Mouse (Mus musculus) CD8-positive naive resting alpha-beta T cell, adult 2 months (primary cell): ENCODE measurements around the gene Zfp768.
"Not testable (repeated sequence)": the region's sequence is repeated elsewhere in the genome, so short reads cannot be mapped to it uniquely, and the experiment has no call there.

Experiments used
- DNase-seq, 2 experiments: peaks; one replicate each; pipeline ENCODE4 v3.0.0; 2022; ENCODE audit warnings: low read depth in 2 of 2, low spot score in 2 of 2

The Zfp768 gene

DNA sequence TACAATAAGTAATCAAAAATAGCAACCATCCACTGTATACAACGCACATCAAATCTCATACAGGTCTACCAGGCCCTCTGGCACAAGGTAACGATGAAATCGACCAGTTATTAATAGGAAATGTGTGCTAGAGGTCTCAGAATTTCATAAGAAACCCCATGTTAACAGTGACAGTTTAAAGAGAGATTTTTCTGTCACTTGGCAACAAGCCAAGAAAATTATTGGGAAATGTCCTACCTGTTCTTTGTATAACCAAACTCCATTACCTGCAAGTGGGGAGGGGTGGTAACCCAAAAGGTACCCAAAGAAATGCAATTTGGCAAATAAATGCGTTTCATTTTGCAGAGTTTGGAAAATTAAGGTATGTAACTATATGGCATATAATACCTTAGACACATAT lies 13.1 kb upstream of the Zfp768 start:
- no peak for DNase-seq

DNA sequence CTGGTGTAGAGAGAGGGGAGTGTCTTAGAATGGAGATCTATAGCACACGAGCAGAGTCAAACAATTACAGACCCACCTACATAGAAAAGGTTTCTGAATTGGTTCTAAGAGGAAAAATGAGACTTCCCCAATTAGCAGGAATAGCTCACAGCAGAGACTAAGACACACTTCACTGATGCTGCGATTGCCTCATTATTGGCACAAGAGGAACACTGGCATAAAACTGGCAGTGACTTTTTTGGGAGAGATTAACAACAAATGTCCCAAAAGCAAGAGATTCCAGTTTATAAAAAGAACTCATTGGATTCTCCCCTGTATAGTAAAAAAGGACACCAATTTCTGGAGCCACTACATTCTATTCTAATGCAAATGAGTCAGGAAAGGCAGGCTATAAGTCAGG lies 12.5 kb upstream of the Zfp768 start:
- no peak for DNase-seq

DNA sequence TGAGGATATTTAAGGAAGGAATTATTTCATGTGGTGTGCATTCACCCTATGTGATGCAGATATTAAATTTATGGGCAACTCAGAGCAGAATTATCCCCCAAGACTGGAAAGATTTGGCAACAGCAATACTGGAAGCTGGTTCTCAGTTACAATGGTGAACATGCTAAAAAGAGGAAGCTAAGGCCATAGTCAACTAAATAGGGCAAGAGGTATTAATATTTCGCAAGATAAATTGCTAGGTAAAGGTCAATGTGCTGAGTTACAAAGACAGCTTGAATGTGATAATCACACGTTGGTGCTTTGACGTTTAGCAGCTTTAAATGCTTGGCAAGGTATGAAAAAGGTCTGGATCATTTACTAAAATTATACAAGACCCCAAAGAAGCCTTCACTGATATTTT lies 10.4 kb upstream of the Zfp768 start:
- DNase-seq, result no peak

DNA sequence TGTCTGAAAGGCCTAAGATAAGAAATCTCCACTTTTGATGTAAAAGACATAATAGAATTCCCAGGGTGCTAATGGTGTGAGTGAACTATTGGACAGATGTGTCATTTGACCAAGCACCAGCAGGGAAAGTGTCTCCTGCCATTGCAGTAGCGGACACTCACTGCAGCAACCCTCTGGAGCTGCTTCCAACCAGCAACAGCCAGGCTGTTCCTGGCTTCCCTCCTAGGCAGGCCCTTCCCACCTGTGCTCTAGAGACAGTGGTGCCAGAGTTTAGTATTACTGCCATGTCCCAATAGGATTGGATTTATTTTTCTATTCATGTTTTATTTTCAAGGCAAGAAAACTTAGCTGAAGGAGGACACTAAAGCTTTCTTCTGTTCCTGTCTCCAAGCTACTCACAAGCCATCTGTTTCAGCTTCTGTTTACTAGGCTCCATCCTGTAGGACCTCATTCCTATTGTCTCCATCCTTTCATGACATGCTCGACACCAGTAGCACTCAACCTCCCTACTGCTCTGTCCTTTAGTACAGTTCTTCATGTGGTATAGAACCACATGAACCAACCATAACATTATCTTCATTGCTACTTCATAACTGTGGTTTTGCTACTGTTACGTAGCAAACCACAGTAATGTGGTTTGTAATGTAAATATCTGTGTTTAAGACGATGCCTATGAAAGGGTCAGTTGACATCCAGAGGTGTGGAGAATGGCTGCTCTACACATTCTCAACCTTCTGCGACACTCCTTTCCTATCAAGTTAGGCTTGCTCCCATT lies 6.0 kb upstream of the Zfp768 start:
- no peak for DNase-seq

DNA sequence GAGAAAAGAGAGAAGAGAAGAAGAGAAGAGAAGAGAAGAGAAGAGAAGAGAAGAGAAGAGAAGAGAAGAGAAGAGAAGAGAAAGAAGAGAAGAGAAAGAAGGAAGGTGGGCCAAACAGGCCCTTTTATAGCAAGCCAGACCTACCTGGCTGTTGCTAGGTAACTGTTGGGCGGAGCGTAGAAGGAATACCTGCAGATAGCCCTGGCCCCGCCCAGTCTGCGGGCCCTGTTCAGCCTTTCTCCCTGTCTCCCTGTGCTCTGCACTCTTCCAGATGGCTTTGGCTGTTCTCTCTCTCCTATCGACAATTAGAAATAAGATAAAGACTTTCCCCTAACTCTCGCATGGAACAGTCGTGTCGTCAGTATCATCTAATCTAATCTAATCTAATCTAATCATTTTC lies 1.3 kb upstream of the Zfp768 start:
- no peak for DNase-seq

DNA sequence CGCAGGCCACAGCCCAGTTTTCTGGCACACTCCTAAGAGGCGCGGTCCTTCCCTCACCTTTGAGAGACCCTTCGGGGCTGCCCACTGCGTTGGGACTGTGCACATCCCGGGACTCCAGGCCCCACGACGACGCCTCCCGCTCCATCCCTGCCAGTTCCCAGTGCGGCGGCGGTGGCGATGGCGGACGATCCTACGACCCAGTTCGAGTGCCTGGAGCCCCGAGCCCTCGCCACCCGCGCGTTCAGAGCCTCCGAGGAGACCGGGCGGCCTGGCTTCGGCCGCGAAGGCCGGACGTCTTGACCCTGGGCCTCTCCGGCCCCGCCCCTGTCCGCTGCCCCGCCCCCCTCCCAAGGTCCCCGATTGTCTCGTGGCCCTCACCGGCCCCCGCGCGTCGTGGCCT lies 297 bp downstream of the Zfp768 start:
- no peak for DNase-seq

DNA sequence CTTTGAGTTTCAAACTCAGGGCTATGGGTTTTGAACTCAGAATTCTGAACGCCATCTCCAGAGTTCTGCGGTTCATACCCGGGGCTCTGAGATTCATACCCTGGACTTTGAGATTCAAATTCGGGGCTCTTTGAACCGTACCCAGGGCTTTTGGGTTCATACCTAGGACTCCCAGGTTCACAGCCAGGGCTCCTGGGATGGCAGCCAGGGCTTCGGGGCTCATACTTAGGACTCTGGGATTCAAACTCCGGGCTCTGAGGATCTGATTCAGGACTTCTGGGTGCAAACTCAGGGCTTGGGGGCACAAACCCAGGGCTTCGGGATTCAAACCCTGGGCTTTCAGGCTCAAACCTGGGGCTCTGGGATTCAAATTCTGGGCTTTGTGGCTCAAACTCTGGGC lies 1.0 kb downstream of the Zfp768 start:
- DNase-seq, result no peak

DNA sequence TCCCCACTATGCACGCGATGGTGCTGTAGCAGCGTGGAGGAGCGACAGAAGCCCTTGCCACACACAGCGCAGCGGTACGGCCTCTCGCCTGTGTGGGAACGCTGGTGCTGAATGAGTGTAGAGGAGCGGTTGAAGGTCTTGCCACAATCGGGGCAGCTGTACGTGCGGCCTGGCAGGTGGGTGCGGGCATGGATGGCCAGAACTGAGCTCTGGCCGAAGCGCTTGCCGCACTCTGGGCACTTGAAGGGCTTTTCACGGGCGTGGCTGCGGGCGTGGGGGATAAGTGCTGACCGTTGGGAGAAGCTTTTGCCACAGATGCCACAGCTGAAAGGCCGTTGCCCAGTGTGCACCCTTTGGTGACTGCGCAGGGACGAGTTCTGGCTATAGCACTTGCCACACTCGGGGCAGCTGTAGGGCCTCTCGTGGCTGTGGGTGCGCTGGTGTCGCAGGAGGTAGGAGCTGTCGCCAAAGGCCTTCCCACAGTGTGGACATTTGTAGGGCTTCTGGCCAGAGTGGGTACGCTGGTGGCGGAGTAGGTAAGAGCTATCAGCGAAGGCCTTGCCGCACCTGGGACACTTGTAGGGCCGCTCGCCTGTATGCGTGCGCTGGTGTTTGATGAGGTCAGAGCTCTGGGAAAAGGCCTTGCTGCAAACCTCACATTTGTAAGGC lies 1.9 kb downstream of the Zfp768 start:
- DNase-seq, result no peak

DNA sequence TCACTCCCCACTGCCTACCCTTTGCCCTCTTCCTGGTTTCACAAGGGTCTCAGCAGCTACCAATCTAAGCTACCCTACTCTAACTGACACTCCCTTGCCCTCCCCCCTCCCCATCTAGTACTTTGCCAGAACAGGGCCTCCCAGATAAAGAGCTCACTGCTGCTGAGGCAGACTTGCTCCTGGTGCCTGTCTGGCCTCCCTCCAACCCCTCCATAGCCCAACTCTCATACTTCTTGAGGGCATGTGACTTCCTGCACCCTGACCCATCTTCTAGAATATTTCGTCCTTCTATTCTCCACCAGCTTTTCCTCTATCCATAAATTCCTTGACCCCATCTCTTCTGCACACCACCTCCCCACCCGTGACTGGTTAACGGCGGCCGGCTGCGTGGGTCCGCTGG lies 2.5 kb downstream of the Zfp768 start:
- DNase-seq, result no peak

DNA sequence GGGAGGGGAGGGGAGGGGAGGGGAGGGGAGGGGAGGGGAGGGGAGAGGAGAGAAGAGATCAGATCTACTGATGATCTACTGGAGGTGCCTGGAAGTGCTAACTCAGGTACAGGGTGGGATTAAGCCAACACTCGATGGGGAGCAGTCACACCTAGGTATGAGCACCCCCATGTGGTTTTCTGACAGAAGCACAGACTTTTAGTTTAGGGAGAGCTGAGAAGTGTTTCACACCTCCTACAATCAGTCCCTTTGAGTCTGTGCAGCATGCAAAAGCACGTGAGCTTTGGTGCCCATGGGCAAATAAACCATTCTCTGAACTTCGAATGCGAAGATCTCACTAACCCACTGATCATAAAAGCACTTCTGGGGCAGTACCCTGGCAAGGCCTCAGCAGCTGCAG lies 3.1 kb downstream of the Zfp768 start:
- peak in 1 of 2 experiments; percentile 38 for DNase-seq

DNA sequence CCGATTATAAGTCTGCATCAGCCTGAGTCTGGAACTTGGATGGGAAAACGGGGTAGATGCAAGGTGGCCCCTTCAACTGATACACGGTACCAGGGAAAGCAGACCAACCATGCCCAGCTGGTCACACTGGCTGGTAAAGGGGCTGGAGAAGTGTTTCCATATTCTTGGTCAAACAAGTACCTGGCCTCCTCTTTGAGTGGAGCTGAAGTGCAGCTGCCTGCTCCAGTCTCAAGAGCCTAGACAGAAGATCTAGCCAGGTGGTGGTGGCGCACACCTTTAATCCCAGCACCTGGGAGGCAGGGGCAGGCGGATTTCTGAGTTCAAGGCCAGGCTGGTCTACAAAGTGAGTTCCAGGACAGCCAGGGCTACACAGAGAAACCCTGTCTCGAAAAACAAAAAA lies 3.5 kb downstream of the Zfp768 start:
- DNase-seq, result not testable (repeated sequence)

DNA sequence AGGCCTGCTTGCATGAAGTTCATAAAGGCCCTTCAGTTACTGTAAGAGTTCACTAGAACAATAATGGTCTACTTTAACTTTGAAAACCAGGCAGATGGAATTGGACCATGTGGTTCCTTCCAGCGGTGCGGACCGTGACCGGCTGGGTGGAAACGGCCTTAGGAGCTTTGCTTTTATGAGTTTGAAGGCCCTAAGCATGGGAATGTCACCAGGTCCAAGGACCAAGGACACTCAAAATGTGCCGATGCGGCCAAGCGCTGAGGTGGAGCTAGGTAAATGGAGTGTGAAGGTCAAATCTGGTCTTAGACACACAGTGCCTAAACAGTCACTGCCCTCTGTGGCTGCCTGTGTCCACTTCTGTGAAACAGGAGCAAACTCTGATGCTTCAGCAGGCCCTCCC lies 4.0 kb downstream of the Zfp768 start:
- no peak for DNase-seq

DNA sequence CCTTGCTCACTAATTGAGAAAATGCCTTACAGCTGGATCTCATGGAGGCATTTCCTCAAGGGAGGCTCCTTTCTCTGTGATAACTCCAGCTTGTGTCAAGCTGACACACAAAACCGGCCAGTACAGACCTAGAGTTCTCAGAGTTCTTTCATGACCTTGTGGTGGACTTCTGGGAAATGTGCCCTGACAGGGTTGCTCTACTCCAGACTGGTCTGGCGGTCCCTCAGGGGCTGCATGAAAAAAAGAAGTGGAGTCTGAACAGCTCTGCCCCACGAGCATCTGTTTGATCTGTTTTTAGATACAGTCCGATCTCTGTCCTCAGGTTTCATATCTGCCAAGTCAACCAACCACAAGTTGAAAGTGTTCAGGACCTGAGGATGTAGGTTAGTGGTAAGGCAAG lies 7.8 kb downstream of the Zfp768 start:
- DNase-seq, result no peak

DNA sequence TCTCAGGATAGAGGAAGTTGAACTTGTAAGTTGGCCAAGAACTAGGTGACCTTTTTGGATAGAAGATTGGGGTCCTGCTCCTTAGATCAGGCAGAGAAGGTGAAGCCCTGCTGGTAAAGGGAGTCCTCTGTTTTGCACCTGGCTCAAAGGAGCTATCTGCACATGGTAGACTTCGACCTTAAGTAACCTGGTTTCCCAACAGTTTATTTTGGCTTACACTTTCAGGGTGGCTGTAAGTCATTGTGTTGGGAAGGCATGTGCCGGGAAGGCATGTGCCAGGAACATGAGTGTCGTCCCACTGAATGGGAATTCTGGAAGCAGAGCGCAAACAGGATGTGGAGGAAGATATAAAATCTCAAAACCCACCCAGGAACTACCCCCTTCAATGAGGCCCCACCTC lies 9.8 kb downstream of the Zfp768 start:
- no peak for DNase-seq

DNA sequence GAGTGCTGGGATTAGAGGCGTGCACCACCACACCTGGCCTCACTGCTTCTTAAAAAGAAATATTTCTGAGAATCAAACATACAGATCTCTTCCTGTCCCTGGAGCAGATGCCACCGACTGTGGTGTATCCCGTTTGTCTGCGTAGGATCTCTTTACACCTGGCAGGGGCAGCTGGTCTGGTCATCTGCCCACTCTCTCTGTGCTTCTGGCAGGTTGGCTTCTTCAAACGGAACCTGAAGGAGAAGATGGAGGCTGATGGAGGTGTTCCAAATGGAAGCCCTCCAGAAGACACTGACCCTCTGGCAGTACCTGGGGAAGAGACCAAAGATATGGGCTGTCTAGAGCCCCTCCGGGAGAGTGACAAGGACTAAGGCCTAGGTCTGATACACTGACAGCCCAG lies 12.1 kb downstream of the Zfp768 start:
- no peak for DNase-seq

DNA sequence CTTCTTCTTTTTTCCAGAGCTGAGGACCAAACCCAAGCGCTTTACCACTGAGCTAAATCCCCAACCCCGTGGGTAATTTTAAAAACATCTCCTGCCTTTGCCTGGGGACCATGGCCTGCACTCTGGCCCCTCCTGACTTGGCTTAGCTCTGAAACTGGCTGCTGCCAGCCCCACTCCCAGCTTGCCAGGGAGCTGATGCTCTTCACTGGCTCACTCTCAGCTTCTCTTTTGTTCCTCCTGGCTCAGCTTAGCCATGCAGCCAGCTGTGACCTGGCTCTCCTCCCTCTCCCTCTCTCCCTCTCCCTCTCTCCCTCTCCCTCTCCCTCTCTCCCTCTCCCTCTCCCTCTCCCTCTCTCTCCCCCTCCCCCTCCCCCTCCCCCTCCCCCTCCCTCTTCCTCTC lies 18.7 kb downstream of the Zfp768 start:
- no peak for DNase-seq

DNA sequence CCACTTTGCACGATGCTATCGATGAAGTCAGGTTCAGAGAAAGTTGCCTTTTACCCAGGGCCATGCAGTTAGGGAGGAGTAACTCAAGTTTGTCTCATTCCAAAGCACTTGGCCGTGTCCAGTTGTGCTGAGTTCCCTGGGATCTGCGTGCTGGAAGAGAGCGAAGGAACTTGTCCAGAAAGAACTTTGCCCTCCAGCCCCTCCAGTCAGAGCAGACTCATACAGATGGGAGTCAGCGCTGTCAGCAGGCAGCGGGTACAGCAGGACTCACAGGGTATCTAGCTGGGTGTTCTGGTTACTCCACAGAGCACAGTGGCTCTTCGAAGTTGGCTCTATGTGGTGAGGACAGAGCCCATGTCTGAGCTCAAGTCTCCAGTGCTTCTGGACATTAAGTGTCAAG lies 19.8 kb downstream of the Zfp768 start:
- DNase-seq, result no peak

DNA sequence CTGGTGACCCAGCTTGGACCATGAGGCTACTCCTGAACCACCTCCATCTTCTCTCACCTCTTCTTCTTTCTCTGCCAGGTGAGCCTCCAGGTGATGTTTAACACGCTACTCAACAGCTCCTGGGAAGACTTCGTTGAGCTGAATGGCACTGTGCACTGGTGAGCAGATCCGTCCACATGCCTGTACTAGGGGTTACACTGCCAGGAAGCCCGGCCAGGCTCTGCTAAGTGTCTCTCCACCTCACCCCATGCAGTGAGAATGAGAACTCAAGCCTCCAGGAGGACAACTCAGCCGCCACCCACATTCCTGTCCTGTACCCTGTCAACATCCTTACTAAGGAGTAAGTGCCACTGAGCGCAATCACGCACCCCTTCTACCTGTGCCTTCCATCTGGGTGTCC lies 20.4 kb downstream of the Zfp768 start:
- no peak for DNase-seq

DNA sequence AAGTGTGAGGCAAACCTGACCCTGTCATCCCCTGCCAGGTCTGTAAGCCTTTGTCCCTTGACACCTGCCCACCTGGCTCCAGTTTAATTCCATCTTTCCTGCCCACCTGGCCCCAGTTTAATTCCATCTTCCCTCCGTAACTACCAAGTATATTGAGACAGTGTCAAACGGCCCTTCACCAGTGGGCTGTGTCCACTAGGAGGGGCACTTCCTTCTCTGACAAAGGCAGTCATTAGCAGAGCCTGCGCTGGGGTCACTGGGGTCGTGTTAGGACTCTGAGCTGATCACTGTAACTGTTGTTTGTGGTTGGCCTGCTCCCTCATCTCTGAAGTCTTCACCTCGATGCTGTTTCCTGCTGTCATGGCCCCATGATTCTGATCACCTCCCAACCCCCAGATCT lies 23.3 kb downstream of the Zfp768 start:
- no peak for DNase-seq

DNA sequence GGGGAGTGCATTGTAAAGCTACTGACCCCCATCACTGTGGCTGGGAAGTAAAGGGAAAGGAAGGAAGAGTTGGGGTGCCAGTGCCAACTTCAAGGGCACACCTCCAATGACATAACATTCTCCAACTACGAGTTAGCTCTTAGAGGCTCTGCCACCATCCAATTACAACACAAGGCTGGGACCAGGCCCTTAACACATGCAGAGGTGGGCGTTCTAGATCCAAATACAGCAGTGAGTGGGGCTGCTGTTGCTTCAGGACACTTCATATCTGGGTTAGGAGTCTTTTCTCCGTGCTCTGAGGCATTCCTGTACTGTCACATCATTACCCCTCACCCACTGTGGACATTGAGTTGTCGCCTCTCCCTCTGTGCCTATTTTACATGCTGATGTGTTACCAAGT lies 24.3 kb downstream of the Zfp768 start:
- no peak for DNase-seq

DNA sequence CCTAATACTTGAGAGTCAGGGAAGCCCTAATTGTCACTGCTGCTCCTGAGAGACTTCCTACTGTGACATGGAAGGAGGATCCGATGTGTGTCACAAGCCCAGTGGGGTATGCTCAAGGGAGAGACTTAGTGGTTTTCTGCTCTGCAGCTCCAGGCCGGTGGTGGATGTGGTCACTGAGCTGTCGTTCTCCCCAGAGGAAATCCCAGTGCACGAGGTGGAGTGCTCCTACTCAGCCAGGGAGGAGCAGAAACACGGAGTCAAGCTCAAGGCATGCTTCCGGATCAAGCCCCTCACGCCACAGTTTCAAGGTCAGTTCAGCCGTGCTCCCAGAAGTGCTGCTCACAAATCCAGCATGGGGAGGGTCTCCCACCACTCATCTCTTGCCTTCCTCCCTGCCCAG lies 31.5 kb downstream of the Zfp768 start:
- DNase-seq, result no peak

DNA sequence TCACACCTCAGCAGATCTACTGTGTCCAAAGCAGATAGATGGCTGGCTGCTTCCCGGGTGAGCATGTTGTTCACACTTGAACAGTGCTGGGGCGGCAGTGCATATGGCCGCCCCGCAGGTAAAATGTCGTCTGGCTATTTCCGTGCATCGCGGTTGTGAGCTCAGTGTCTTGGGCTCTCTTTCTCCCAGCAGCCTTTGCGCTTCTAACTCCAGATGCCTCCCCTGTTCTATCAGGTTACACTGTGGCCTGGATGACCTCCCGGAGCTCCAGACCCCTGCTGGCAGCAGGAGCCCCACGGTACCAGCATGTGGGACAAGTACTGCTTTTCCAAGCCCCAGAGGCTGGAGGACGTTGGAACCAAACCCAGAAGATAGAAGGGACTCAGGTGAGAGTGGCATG lies 35.4 kb downstream of the Zfp768 start:
- no peak for DNase-seq

DNA sequence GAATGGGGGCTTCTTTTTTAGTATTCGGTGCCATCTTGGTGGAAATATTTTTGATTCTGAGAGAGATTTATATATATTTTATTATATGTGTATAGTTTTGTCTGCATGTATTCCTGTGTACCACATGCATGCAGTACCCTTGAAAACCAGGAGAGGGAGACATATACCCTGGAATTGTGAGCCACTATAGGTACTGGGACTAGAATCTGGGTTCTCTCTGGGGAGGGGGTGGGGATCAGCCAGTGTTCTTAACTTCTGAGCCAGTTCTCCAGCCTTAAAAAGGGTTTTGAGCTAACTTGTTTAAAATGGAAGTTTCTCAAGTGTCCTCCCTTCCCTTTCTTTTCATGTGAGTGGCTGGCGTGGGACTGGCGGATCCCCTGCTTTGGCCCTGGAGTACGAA lies 36.5 kb downstream of the Zfp768 start:
- DNase-seq, result peak; percentile 46 to 62
